In genomic region chr12:83708160-83709092, GRCm38 (mm10) we compare ENCODE assay signal across 22 mouse cellular contexts. TPM values are rescaled to one million over a fixed set of nuclear protein-coding genes. Genes with fewer than 3 reads are reported as not detected.
DNase-seq lines count a peak whose midpoint lies in the region; ATAC-seq lines count a peak whose summit lies in the region.
"Had no signal": no experiment of that assay in that cellular context is flagged by ENCODE, and none has a peak within 500 bp of the region (broad histone marks: within the 10 kb centered on the region; RNA-seq: fewer than 3 reads in every experiment).

No protein-coding gene starts in this region.

- ATAC-seq in heart, embryonic 11.5 days (replicated peaks; ENCODE audit: insufficient number of reproducible peaks, low FRiP score, low TSS enrichment): 0 out of 2 replicates have a peak, but pooled peaks have one; percentile 31
- peak; percentile 94 for ATAC-seq in intestine, embryonic 16.5 days
- ATAC-seq in liver, embryonic 15.5 days (ENCODE audit: insufficient read depth): peak; percentile 63
- no peak for ATAC-seq in granulocyte monocyte progenitor cell, adult 5-6 weeks (replicated peaks; ENCODE audit: poor library complexity, severe bottlenecking)

- H3K9me3 ChIP-seq in heart, embryonic 11.5 days (replicated peaks; ENCODE audit: control insufficient read depth, low read length): no peaks in the 10 kb centered on the region
- H3K9me3 ChIP-seq in intestine, embryonic 16.5 days (ENCODE audit: control insufficient read depth, low read length): no peaks in the 10 kb centered on the region
- no peaks in the 10 kb centered on the region for H3K9me3 ChIP-seq in liver, embryonic 15.5 days (replicated peaks)
- H3K9me3 ChIP-seq: embryonic facial prominence, embryonic 13.5 days; midbrain, embryonic 10.5 days; neural tube, embryonic 13.5 days had no signal

- peaks cover 9% of the 10 kb centered on the region for H3K36me3 ChIP-seq in heart, embryonic 11.5 days (ENCODE audit: control insufficient read depth, insufficient read depth, low read length)
- no peaks in the 10 kb centered on the region; the same call in none of the 2 replicates for H3K36me3 ChIP-seq in intestine, embryonic 16.5 days (ENCODE audit: control insufficient read depth, insufficient read depth, low read length)
- H3K36me3 ChIP-seq in liver, embryonic 15.5 days (replicated peaks): peaks cover 33% of the 10 kb centered on the region

- H3K4me1 ChIP-seq in heart, embryonic 11.5 days (ENCODE audit: control insufficient read depth, insufficient read depth, low read length): no peaks in the 10 kb centered on the region
- H3K4me1 ChIP-seq in intestine, embryonic 16.5 days (ENCODE audit: control insufficient read depth, insufficient read depth, low read length): peaks cover 6% of the 10 kb centered on the region
- peaks cover 26% of the 10 kb centered on the region for H3K4me1 ChIP-seq in liver, embryonic 15.5 days (replicated peaks)
- H3K4me1 ChIP-seq: embryonic facial prominence, embryonic 13.5 days; midbrain, embryonic 10.5 days; neural tube, embryonic 13.5 days had no signal

- no peak overlapping the region for H3K9ac ChIP-seq in heart, embryonic 11.5 days (ENCODE audit: low read depth, low read length)
- H3K9ac ChIP-seq in intestine, embryonic 16.5 days (ENCODE audit: low read depth, low read length): no peak overlapping the region; the same call in 1 of the 2 replicates
- no peak overlapping the region for H3K9ac ChIP-seq in liver, embryonic 15.5 days
- H3K9ac ChIP-seq: embryonic facial prominence, embryonic 13.5 days; hindbrain, embryonic 14.5 days; neural tube, embryonic 13.5 days had no signal

- H3K27me3 ChIP-seq in heart, embryonic 11.5 days (ENCODE audit: control insufficient read depth, insufficient read depth, low read length): no peaks in the 10 kb centered on the region
- H3K27me3 ChIP-seq in intestine, embryonic 16.5 days (replicated peaks; ENCODE audit: control insufficient read depth, insufficient read depth, low read length): no peaks in the 10 kb centered on the region
- H3K27me3 ChIP-seq in liver, embryonic 15.5 days: no peaks in the 10 kb centered on the region
- H3K27me3 ChIP-seq: CH12.LX; embryonic facial prominence, embryonic 13.5 days; neural tube, embryonic 13.5 days had no signal

- DNase-seq in heart, postnatal 4 days: no peak
- peak; percentile 62 for DNase-seq in yolk sac, embryonic 10.5 days (ENCODE audit: low spot score)
- DNase-seq in spleen, postnatal 4 days (ENCODE audit: low spot score in 2 of 2): no peak
- DNase-seq: adrenal gland, adult 2 months; cerebellum, adult 9-10 months; gastrocnemius, postnatal 10 days; heart, postnatal 10 days; kidney, adult 8-10 months; kidney, postnatal 36 days; lung, adult 2 months; lung, postnatal 36 days; right cerebral cortex, postnatal 4 days; thymus, postnatal 25 days had no signal

- no peak overlapping the region for H3K4me2 ChIP-seq in heart, embryonic 11.5 days
- peak overlapping the region; percentile 1; the same call in 1 of the 2 replicates for H3K4me2 ChIP-seq in intestine, embryonic 16.5 days (ENCODE audit: low read depth, low read length)
- H3K4me2 ChIP-seq in liver, embryonic 15.5 days: peak overlapping the region; percentile 19; the same call in 1 of the 2 replicates
- H3K4me2 ChIP-seq: embryonic facial prominence, embryonic 13.5 days; hindbrain, embryonic 14.5 days; neural tube, embryonic 13.5 days had no signal

- 74% methylated on average over 7 of the region's 7 CpGs for WGBS in heart, embryonic 11.5 days (ENCODE audit: insufficient replicate concordance)
- WGBS in intestine, embryonic 16.5 days: 55% methylated on average over 7 of the region's 7 CpGs
- 64% methylated on average over 7 of the region's 7 CpGs for WGBS in liver, embryonic 15.5 days (ENCODE audit: insufficient replicate concordance)

- no peak overlapping the region for H3K27ac ChIP-seq in heart, embryonic 11.5 days (ENCODE audit: low read depth, low read length)
- peak overlapping the region; percentile 95 for H3K27ac ChIP-seq in intestine, embryonic 16.5 days (ENCODE audit: low read length)
- no peak overlapping the region; the same call in 1 of the 2 replicates for H3K27ac ChIP-seq in liver, embryonic 15.5 days (replicated peaks)
- H3K27ac ChIP-seq: embryonic facial prominence, embryonic 13.5 days; hindbrain, embryonic 14.5 days; midbrain, embryonic 10.5 days; neural tube, embryonic 13.5 days had no signal

- no peak overlapping the region for H3K4me3 ChIP-seq in heart, embryonic 11.5 days (ENCODE audit: low read depth, low read length)
- no peak overlapping the region; the same call in 1 of the 2 replicates for H3K4me3 ChIP-seq in intestine, embryonic 16.5 days (ENCODE audit: low read length)
- H3K4me3 ChIP-seq in liver, embryonic 15.5 days (replicated peaks): no peak overlapping the region
- H3K4me3 ChIP-seq: embryonic facial prominence, embryonic 13.5 days; midbrain, embryonic 10.5 days; neural tube, embryonic 13.5 days had no signal

RNA-seq across cellular contexts. Expression of gene Psen1, which starts 20.5 kb away (rescaled TPM):
- 54.9 and 58.6 TPM in 2 replicates for polyA plus RNA-seq in heart, embryonic 11.5 days (2014; fragmentation: Nextera tagmentation; extraction: Ambion mirVana)
- 10 to 100 TPM; 43.7 to 44.7 TPM for total RNA-seq in heart, postnatal 4 days (2021)
- polyA plus RNA-seq in intestine, embryonic 16.5 days (2015; fragmentation: Nextera tagmentation; extraction: Ambion mirVana): 98.6 and 107 TPM in 2 replicates
- polyA plus RNA-seq in liver, embryonic 15.5 days (2015; fragmentation: Nextera tagmentation; extraction: Ambion mirVana): 20.4 and 21.2 TPM in 2 replicates
- total RNA-seq in granulocyte monocyte progenitor cell, adult 5-6 weeks (2014; fragmentation: Nextera tagmentation): 74.1 and 78.4 TPM in 2 replicates
- total RNA-seq in granulocyte monocyte progenitor cell, adult 5-6 weeks (2017): 53.3 and 75.0 TPM in 2 replicates

RNA-seq across cellular contexts. Expression of gene Papln, which starts 55.0 kb away (rescaled TPM):
- 0.10 TPM in 1 of 2 replicates, not detected in the other for polyA plus RNA-seq in heart, embryonic 11.5 days (2014; fragmentation: Nextera tagmentation; extraction: Ambion mirVana)
- total RNA-seq in heart, postnatal 4 days (2021): 10 to 100 TPM; 13.2 to 15.7 TPM
- 5.2 and 5.8 TPM in 2 replicates for polyA plus RNA-seq in intestine, embryonic 16.5 days (2015; fragmentation: Nextera tagmentation; extraction: Ambion mirVana)
- polyA plus RNA-seq in liver, embryonic 15.5 days (2015; fragmentation: Nextera tagmentation; extraction: Ambion mirVana): 0.78 and 1.7 TPM in 2 replicates
- not detected in 2 replicates for total RNA-seq in granulocyte monocyte progenitor cell, adult 5-6 weeks (2014; fragmentation: Nextera tagmentation)
- total RNA-seq in granulocyte monocyte progenitor cell, adult 5-6 weeks (2017): not detected in 2 replicates
